Comparison of ENCODE assay signal across 7 mouse cellular contexts in the genomic region with DNA sequence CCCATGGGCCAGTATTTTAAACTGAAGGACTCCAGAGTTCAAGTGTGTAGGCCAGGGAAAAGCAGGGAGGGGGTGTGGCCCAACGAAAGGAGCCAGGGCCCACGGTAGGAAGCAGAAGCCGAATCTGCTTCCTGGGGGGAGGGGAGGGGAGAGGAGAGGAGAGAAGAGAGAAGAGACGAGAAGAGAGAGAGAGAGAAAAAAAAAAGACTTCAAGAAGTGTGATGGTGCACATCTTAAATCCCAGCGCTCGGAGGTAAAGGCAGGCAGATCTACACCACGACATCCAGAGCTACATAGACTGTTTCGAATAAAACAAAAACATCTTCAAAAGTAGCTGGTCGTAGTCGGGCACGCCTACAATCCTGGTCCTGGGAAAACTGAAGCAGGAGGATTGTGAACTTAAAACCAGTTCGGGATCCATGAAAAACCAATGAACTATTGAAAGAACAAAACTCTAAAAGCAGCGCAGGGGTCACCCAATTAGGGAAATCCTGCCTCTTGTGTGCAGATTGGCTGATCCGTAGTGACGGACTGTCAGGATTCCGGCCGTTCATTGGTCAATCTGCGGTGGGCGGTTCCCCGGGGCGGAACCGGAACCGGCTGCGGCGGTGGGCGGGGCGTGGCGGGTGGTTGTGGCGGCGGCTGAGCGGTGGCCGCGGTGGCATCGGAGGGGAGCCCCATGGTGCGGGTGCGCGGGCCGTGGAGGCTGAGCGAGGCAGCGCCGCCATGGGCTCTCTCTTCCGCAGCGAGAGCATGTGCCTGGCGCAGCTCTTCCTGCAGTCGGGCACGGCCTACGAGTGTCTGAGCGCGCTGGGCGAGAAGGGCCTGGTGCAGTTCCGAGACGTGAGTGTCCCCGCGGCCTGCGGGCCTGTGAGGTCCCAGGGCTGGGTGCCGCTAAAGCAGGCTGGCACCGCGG. TPM values are rescaled to one million over a fixed set of nuclear protein-coding genes. Genes with fewer than 3 reads are reported as not detected.
A peak's percentile ranks its signal among the peaks of the same experiment; 100 is the strongest.
DNase-seq lines count a peak whose midpoint lies in the region; ATAC-seq lines count a peak whose summit lies in the region.

A gene (plus strand): TSS at position 129 of the 916 bp plus-strand sequence.

- H3K9ac ChIP-seq in midbrain, embryonic 13.5 days (replicated peaks) = peak within 1 kb of the TSS; percentile 89

- H3K9me3 ChIP-seq in embryonic facial prominence, embryonic 10.5 days = no peaks in the 10 kb centered on the region
- H3K9me3 ChIP-seq in limb, embryonic 10.5 days (replicated peaks) = no peaks in the 10 kb centered on the region
- no peaks in the 10 kb centered on the region for H3K9me3 ChIP-seq in midbrain, embryonic 13.5 days

- H3K4me1 ChIP-seq in embryonic facial prominence, embryonic 10.5 days = peaks cover 24% of the 10 kb centered on the region
- peaks cover 22% of the 10 kb centered on the region for H3K4me1 ChIP-seq in limb, embryonic 10.5 days
- peaks cover 18% of the 10 kb centered on the region for H3K4me1 ChIP-seq in midbrain, embryonic 13.5 days (replicated peaks)

- no peaks in the 10 kb centered on the region for H3K27me3 ChIP-seq in embryonic facial prominence, embryonic 10.5 days (replicated peaks; ENCODE audit: low read depth, poor library complexity, severe bottlenecking)
- H3K27me3 ChIP-seq in limb, embryonic 10.5 days (ENCODE audit: low read depth, poor library complexity, severe bottlenecking) = no peaks in the 10 kb centered on the region
- no peaks in the 10 kb centered on the region for H3K27me3 ChIP-seq in midbrain, embryonic 13.5 days

- ATAC-seq in granulocyte monocyte progenitor cell, adult 5-6 weeks (replicated peaks; ENCODE audit: poor library complexity, severe bottlenecking) = peak; percentile 90
- peak; percentile 97 for ATAC-seq in midbrain, embryonic 13.5 days

- H3K36me3 ChIP-seq in embryonic facial prominence, embryonic 10.5 days (replicated peaks) = peaks cover 18% of the 10 kb centered on the region
- H3K36me3 ChIP-seq in limb, embryonic 10.5 days = peaks cover 17% of the 10 kb centered on the region
- H3K36me3 ChIP-seq in midbrain, embryonic 13.5 days = peaks cover 23% of the 10 kb centered on the region

- DNase-seq in adrenal gland, postnatal 10 days = peak; percentile 99
- peak; percentile 96 for DNase-seq in embryonic facial prominence, embryonic 10.5 days (ENCODE audit: low spot score)
- DNase-seq in kidney, adult 11 months = peak; percentile 92
- DNase-seq in limb, embryonic 10.5 days (ENCODE audit: low spot score) = peak; percentile 99
- DNase-seq in spleen, adult 12 weeks (ENCODE audit: low spot score) = peak; percentile 95

- peak within 1 kb of the TSS; percentile 83 for H3K27ac ChIP-seq in embryonic facial prominence, embryonic 10.5 days (replicated peaks)
- peak within 1 kb of the TSS; percentile 85 for H3K27ac ChIP-seq in limb, embryonic 10.5 days
- peak within 1 kb of the TSS; percentile 67 for H3K27ac ChIP-seq in midbrain, embryonic 13.5 days

- under 1% methylated on average over 58 of the region's 58 CpGs for WGBS in embryonic facial prominence, embryonic 10.5 days
- WGBS in limb, embryonic 10.5 days = under 1% methylated on average over 58 of the region's 58 CpGs
- under 1% methylated on average over 58 of the region's 58 CpGs for WGBS in midbrain, embryonic 13.5 days

- H3K4me2 ChIP-seq in midbrain, embryonic 13.5 days (replicated peaks) = peak within 1 kb of the TSS; percentile 96

- H3K4me3 ChIP-seq in embryonic facial prominence, embryonic 10.5 days = peak within 1 kb of the TSS; percentile 100
- peak within 1 kb of the TSS; percentile 100 for H3K4me3 ChIP-seq in limb, embryonic 10.5 days
- H3K4me3 ChIP-seq in midbrain, embryonic 13.5 days (replicated peaks) = peak within 1 kb of the TSS; percentile 80

RNA-seq across cellular contexts. Expression of the gene that starts here (rescaled TPM):
- 10 to 100 TPM; 54.1 to 59.2 TPM for total RNA-seq in adrenal gland, postnatal 10 days (2021)
- 40.8 and 45.0 TPM in 2 replicates for polyA plus RNA-seq in embryonic facial prominence, embryonic 10.5 days (2016; fragmentation: Nextera tagmentation; extraction: Ambion mirVana)
- 17.2 and 22.7 TPM in 2 replicates for total RNA-seq in granulocyte monocyte progenitor cell, adult 5-6 weeks (2014; fragmentation: Nextera tagmentation)
- 14.2 and 16.0 TPM in 2 replicates for total RNA-seq in granulocyte monocyte progenitor cell, adult 5-6 weeks (2017)
- 41.5 and 50.7 TPM in 2 replicates for polyA plus RNA-seq in limb, embryonic 10.5 days (2016; fragmentation: Nextera tagmentation; extraction: Ambion mirVana)
- 40.9 and 47.3 TPM in 2 replicates for polyA plus RNA-seq in midbrain, embryonic 13.5 days (2015; fragmentation: Nextera tagmentation; extraction: Ambion mirVana)

Comparison
In these comparisons a context has a peak if more than half of its experiments do, and no peak if none do; other contexts are left out.
1. Peak in every context shown above with its lines: DNase-seq, ATAC-seq, H3K4me3 ChIP-seq and H3K27ac ChIP-seq.